Mouse (Mus musculus): ENCODE measurements at regions not wholly inside any gene's neighbourhood (a gene's known extent, or its start where the extent isn't known, plus 50 kb on each side); places are given as distances from the start of the nearest gene placed in this dataset.

GRCm38 (mm10) chr1:150267003-150267402 is 52.2 kb upstream of the Pdc start:
- Histone ChIP-seq H3K27me3 (ENCODE audit: control insufficient read depth, insufficient read depth, low read length) (no peaks in the 10 kb centered on the region), H3K27ac (no peak overlapping the region), H3K4me2 (ENCODE audit: low read depth) (no peak overlapping the region), H3K4me3 (ENCODE audit: insufficient read depth in 1 of 2, low read depth in 2 of 2, low read length in 2 of 2) (no peak overlapping the region), H3K9me3 (ENCODE audit: control insufficient read depth, low read length) (no peaks in the 10 kb centered on the region), H3K4me1 (replicated peaks; ENCODE audit: control insufficient read depth in 2 of 2, insufficient read depth in 2 of 2, low read length in 1 of 2) (no peaks in the 10 kb centered on the region), H3K9ac (replicated peaks) (no peak overlapping the region), H3K36me3 (replicated peaks; ENCODE audit: control insufficient read depth, insufficient read depth, low read depth) (no peaks in the 10 kb centered on the region)
- DNase-seq (ENCODE audit: low read depth in 3 of 3, low spot score in 3 of 3) (no peak), ATAC-seq (ENCODE audit: insufficient read depth) (no peak)
- no peak for TF ChIP-seq EP300 (IDR thresholded peaks at IDR 0.05; ENCODE audit: low read depth)
- no peak for TF ChIP-seq CTCF (IDR thresholded peaks at IDR 0.05; ENCODE audit: low read depth)
- 40% methylated on average over 3 of the region's 3 CpGs for WGBS (ENCODE audit: insufficient replicate concordance)
